Mouse (Mus musculus): Measurements from ENCODE around the gene Ralgps2. TPM values are rescaled to one million over a fixed set of nuclear protein-coding genes. Genes with fewer than 3 reads are reported as not detected.

The Ralgps2 gene
- polyA plus RNA-seq, 1 experiment from 2014 or later, result 44.2 TPM

GRCm38 (mm10) chr1:156971206-156971811, 31.9 kb upstream of the Ralgps2 start:
- Histone ChIP-seq H3K4me1 (0 out of 2 replicates have a peak, but pooled peaks cover 7% of the 10 kb centered on the region), H3K4me3 (no peak overlapping the region), H3K27me3 (replicated peaks) (no peaks in the 10 kb centered on the region), H3K27ac (replicated peaks) (no peak overlapping the region), H3K4me2 (no peak overlapping the region), H3K9me3 (no peaks in the 10 kb centered on the region), H3K36me3 (no peaks in the 10 kb centered on the region), H3K9ac (no peak overlapping the region)
- ATAC-seq (ENCODE audit: extremely low read depth, insufficient number of reproducible peaks, low FRiP score, low TSS enrichment), result no peak
- 46% methylated on average over 7 of the region's 7 CpGs for WGBS

- no peaks in the 10 kb centered on the region for H3K36me3 ChIP-seq
- no peak overlapping the region for H3K27ac ChIP-seq (replicated peaks)
- no peak overlapping the region for H3K9ac ChIP-seq
- 66% methylated on average over 6 of the region's 6 CpGs for WGBS
- no peak for ATAC-seq (ENCODE audit: extremely low read depth, insufficient number of reproducible peaks, low FRiP score, low TSS enrichment)
- H3K9me3 ChIP-seq, result no peaks in the 10 kb centered on the region
- no peaks in the 10 kb centered on the region for H3K27me3 ChIP-seq (replicated peaks)
- no peak overlapping the region for H3K4me3 ChIP-seq
- H3K4me1 ChIP-seq, result 0 out of 2 replicates have a peak, but pooled peaks cover 7% of the 10 kb centered on the region
- no peak overlapping the region for H3K4me2 ChIP-seq
Observed at GRCm38 (mm10) chr1:156970641-156971040, 31.2 kb upstream of the Ralgps2 start.

GRCm38 (mm10) chr1:156968107-156968506, 28.7 kb upstream of the Ralgps2 start:
- no peak overlapping the region for H3K4me3 ChIP-seq
- no peak overlapping the region for H3K9ac ChIP-seq
- ATAC-seq (ENCODE audit: extremely low read depth, insufficient number of reproducible peaks, low FRiP score, low TSS enrichment), result no peak
- WGBS, result 73% methylated on average over 7 of the region's 7 CpGs
- no peaks in the 10 kb centered on the region for H3K9me3 ChIP-seq
- no peak overlapping the region for H3K27ac ChIP-seq (replicated peaks)
- peaks cover 25% of the 10 kb centered on the region for H3K4me1 ChIP-seq
- H3K36me3 ChIP-seq, result no peaks in the 10 kb centered on the region
- no peaks in the 10 kb centered on the region for H3K27me3 ChIP-seq (replicated peaks)
- no peak overlapping the region for H3K4me2 ChIP-seq

- H3K4me3 ChIP-seq, result no peak overlapping the region
- H3K9ac ChIP-seq, result no peak overlapping the region
- ATAC-seq (ENCODE audit: extremely low read depth, insufficient number of reproducible peaks, low FRiP score, low TSS enrichment), result no peak
- H3K4me1 ChIP-seq, result peaks cover 24% of the 10 kb centered on the region
- 56% methylated on average over 4 of the region's 4 CpGs for WGBS
- no peaks in the 10 kb centered on the region for H3K36me3 ChIP-seq
- H3K4me2 ChIP-seq, result no peak overlapping the region
- H3K27ac ChIP-seq (replicated peaks), result no peak overlapping the region
- H3K27me3 ChIP-seq (replicated peaks), result no peaks in the 10 kb centered on the region
- H3K9me3 ChIP-seq, result no peaks in the 10 kb centered on the region
Observed at GRCm38 (mm10) chr1:156964586-156964932, 25.1 kb upstream of the Ralgps2 start.

GRCm38 (mm10) chr1:156963871-156964585, 24.6 kb upstream of the Ralgps2 start:
- H3K4me1 ChIP-seq, result peaks cover 29% of the 10 kb centered on the region
- 15% methylated on average over 7 of the region's 7 CpGs for WGBS
- no peak overlapping the region for H3K4me2 ChIP-seq
- no peak overlapping the region for H3K27ac ChIP-seq (replicated peaks)
- no peak for ATAC-seq (ENCODE audit: extremely low read depth, insufficient number of reproducible peaks, low FRiP score, low TSS enrichment)
- no peak overlapping the region for H3K9ac ChIP-seq
- H3K4me3 ChIP-seq, result no peak overlapping the region
- no peaks in the 10 kb centered on the region for H3K36me3 ChIP-seq
- no peaks in the 10 kb centered on the region for H3K9me3 ChIP-seq
- no peaks in the 10 kb centered on the region for H3K27me3 ChIP-seq (replicated peaks)

GRCm38 (mm10) chr1:156961481-156962265, 22.2 kb upstream of the Ralgps2 start:
- no peak overlapping the region for H3K4me3 ChIP-seq
- no peaks in the 10 kb centered on the region for H3K9me3 ChIP-seq
- 55% methylated on average over 8 of the region's 8 CpGs for WGBS
- no peaks in the 10 kb centered on the region for H3K27me3 ChIP-seq (replicated peaks)
- no peak overlapping the region for H3K9ac ChIP-seq
- no peaks in the 10 kb centered on the region for H3K36me3 ChIP-seq
- H3K4me2 ChIP-seq, result no peak overlapping the region
- H3K4me1 ChIP-seq, result peaks cover 34% of the 10 kb centered on the region
- ATAC-seq (ENCODE audit: extremely low read depth, insufficient number of reproducible peaks, low FRiP score, low TSS enrichment), result no peak
- no peak overlapping the region for H3K27ac ChIP-seq (replicated peaks)

GRCm38 (mm10) chr1:156959004-156959403, 19.6 kb upstream of the Ralgps2 start:
- Histone ChIP-seq H3K4me3 (no peak overlapping the region), H3K4me1 (peaks cover 34% of the 10 kb centered on the region), H3K4me2 (0 out of 2 replicates have a peak overlapping the region, but pooled peaks have one; percentile 8), H3K27me3 (replicated peaks) (no peaks in the 10 kb centered on the region), H3K36me3 (no peaks in the 10 kb centered on the region), H3K9me3 (no peaks in the 10 kb centered on the region), H3K27ac (replicated peaks) (peak overlapping the region; percentile 67), H3K9ac (0 out of 2 replicates have a peak overlapping the region, but pooled peaks have one; percentile 29)
- 13% methylated on average over 5 of the region's 5 CpGs for WGBS
- ATAC-seq (ENCODE audit: extremely low read depth, insufficient number of reproducible peaks, low FRiP score, low TSS enrichment), result no peak

- 81% methylated on average over 3 of the region's 3 CpGs for WGBS
- Histone ChIP-seq H3K36me3 (no peaks in the 10 kb centered on the region), H3K9ac (no peak overlapping the region), H3K4me2 (no peak overlapping the region), H3K9me3 (no peaks in the 10 kb centered on the region), H3K27ac (replicated peaks) (no peak overlapping the region), H3K4me3 (no peak overlapping the region), H3K4me1 (peaks cover 43% of the 10 kb centered on the region), H3K27me3 (replicated peaks) (no peaks in the 10 kb centered on the region)
- no peak for ATAC-seq (ENCODE audit: extremely low read depth, insufficient number of reproducible peaks, low FRiP score, low TSS enrichment)
Observed at GRCm38 (mm10) chr1:156957360-156957759, 17.9 kb upstream of the Ralgps2 start.

- no peak for ATAC-seq (ENCODE audit: extremely low read depth, insufficient number of reproducible peaks, low FRiP score, low TSS enrichment)
- Histone ChIP-seq H3K27ac (replicated peaks) (0 out of 2 replicates have a peak overlapping the region, but pooled peaks have one; percentile 20), H3K4me3 (no peak overlapping the region), H3K4me2 (peak overlapping the region; percentile 29), H3K27me3 (replicated peaks) (no peaks in the 10 kb centered on the region), H3K36me3 (no peaks in the 10 kb centered on the region), H3K4me1 (peaks cover 44% of the 10 kb centered on the region), H3K9me3 (no peaks in the 10 kb centered on the region), H3K9ac (no peak overlapping the region)
- WGBS, result 48% methylated on average over 17 of the region's 17 CpGs
Observed at GRCm38 (mm10) chr1:156955926-156956760, 16.7 kb upstream of the Ralgps2 start.

- H3K27me3 ChIP-seq (replicated peaks), result no peaks in the 10 kb centered on the region
- no peaks in the 10 kb centered on the region for H3K36me3 ChIP-seq
- ATAC-seq (ENCODE audit: extremely low read depth, insufficient number of reproducible peaks, low FRiP score, low TSS enrichment), result no peak
- peaks cover 40% of the 10 kb centered on the region for H3K4me1 ChIP-seq
- WGBS, result 94% methylated on average over 12 of the region's 12 CpGs
- no peak overlapping the region for H3K9ac ChIP-seq
- H3K4me3 ChIP-seq, result no peak overlapping the region
- H3K9me3 ChIP-seq, result no peaks in the 10 kb centered on the region
- H3K27ac ChIP-seq (replicated peaks), result no peak overlapping the region
- no peak overlapping the region for H3K4me2 ChIP-seq
Observed at GRCm38 (mm10) chr1:156954216-156954615, 14.8 kb upstream of the Ralgps2 start.

GRCm38 (mm10) chr1:156950354-156950753, 10.9 kb upstream of the Ralgps2 start:
- Histone ChIP-seq H3K9me3 (peaks cover 9% of the 10 kb centered on the region), H3K27me3 (replicated peaks) (no peaks in the 10 kb centered on the region), H3K4me1 (peaks cover 20% of the 10 kb centered on the region), H3K36me3 (no peaks in the 10 kb centered on the region), H3K9ac (no peak overlapping the region), H3K4me3 (no peak overlapping the region), H3K27ac (replicated peaks) (no peak overlapping the region), H3K4me2 (no peak overlapping the region)
- 38% methylated on average over 5 of the region's 5 CpGs for WGBS
- no peak for ATAC-seq (ENCODE audit: extremely low read depth, insufficient number of reproducible peaks, low FRiP score, low TSS enrichment)

Measured in heart, embryonic 13.5 days (tissue).